Mouse (Mus musculus) lung, postnatal 25 days (tissue): ENCODE measurements around the gene Ercc8.
A peak's percentile ranks its signal among the peaks of the same experiment; 100 is the strongest.

Source experiments
- DNase-seq: peaks from one replicate; pipeline ENCODE4 v3.0.0; 2022; ENCODE audit warnings: low spot score

The Ercc8 gene

GRCm38 (mm10) chr13:108219773-108220172, 61.2 kb downstream of the Ercc8 start:
- DNase-seq, result no peak

GRCm38 (mm10) chr13:108229191-108229590, 70.7 kb downstream of the Ercc8 start:
- no peak for DNase-seq

- DNase-seq, result peak; percentile 44
Observed at GRCm38 (mm10) chr13:108229634-108230330, 71.3 kb downstream of the Ercc8 start.

- no peak for DNase-seq
Observed at GRCm38 (mm10) chr13:108240012-108240411, 81.5 kb downstream of the Ercc8 start.

- DNase-seq, result no peak
Observed at GRCm38 (mm10) chr13:108241715-108242114, 83.2 kb downstream of the Ercc8 start.
